Mouse (Mus musculus): ENCODE results near the gene Zfp606. TPM values are rescaled to one million over a fixed set of nuclear protein-coding genes. Genes with fewer than 3 reads are reported as not detected.

Zfp606 gene
- polyA plus RNA-seq, 1 experiment from 2014 or later = 27.6 TPM

DNA sequence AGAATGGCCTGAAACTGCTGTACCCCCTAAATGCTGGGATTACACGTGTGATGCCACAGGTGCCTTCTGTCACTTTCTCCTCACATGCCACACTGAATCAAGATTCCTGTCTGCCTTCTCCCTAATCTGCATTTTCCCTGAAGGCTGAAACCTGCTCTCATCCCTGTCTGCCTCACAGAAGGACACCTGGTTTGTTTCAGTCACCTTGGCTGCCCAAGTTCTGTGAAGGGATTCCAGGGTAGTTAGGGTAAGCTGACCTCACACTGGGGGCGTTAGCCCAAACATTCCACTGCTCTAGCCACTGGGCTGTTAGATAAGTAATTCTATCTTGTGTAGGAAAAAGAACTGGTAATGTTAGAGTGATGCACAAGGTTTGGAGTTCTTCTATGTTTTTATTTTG is 34.1 kb downstream of the Zfp606 start, which contains the start of gene 2900092C05Rik:
TSS of gene 2900092C05Rik (plus strand) at position 301 of the 400 bp plus-strand sequence.
- no peak for ATAC-seq (ENCODE audit: insufficient read depth)
- 42% methylated on average over 2 of the region's 2 CpGs for WGBS

More for the DNA sequence above, 34.1 kb downstream of the Zfp606 start, which contains the start of gene 2900092C05Rik:
- H3K4me2 ChIP-seq = no peak within 1 kb of the TSS
- H3K4me1 ChIP-seq (ENCODE audit: insufficient read depth) = no peaks in the 10 kb centered on the region
- no peak for DNase-seq
- no peak within 1 kb of the TSS for H3K9ac ChIP-seq
- H3K36me3 ChIP-seq (ENCODE audit: insufficient read depth) = no peaks in the 10 kb centered on the region
- no peaks in the 10 kb centered on the region; the same call in 1 of the 2 replicates for H3K9me3 ChIP-seq (ENCODE audit: low read depth, low read length)
- no peak within 1 kb of the TSS for H3K27ac ChIP-seq (ENCODE audit: low read depth)
- no peak for TF ChIP-seq CTCF (IDR thresholded peaks at IDR 0.05; ENCODE audit: low read depth)
- no peaks in the 10 kb centered on the region for H3K27me3 ChIP-seq (ENCODE audit: insufficient read depth, low read length)
- H3K4me3 ChIP-seq (ENCODE audit: low read depth, low read length) = no peak within 1 kb of the TSS

Other genes starting within 250 kb of the Zfp606 start
- gene Vmn1r81, start 210.0 kb upstream of the Zfp606 start, polyA plus RNA-seq (2014; fragmentation: Nextera tagmentation; extraction: Ambion mirVana) = not detected in 2 replicates
- not detected in 2 replicates for gene Vmn1r82, start 177.9 kb upstream of the Zfp606 start, polyA plus RNA-seq (2014; fragmentation: Nextera tagmentation; extraction: Ambion mirVana)
- not detected in 2 replicates for gene Vmn1r83, start 148.8 kb upstream of the Zfp606 start, polyA plus RNA-seq (2014; fragmentation: Nextera tagmentation; extraction: Ambion mirVana)
- not detected in 2 replicates for gene Vmn1r84, start 109.0 kb upstream of the Zfp606 start, polyA plus RNA-seq (2014; fragmentation: Nextera tagmentation; extraction: Ambion mirVana)
- 4.1 and 4.5 TPM in 2 replicates for gene Zfp551, start 55.5 kb upstream of the Zfp606 start, polyA plus RNA-seq (2014; fragmentation: Nextera tagmentation; extraction: Ambion mirVana)
- gene 2900092C05Rik, start 34.2 kb downstream of the Zfp606 start, polyA plus RNA-seq (2014; fragmentation: Nextera tagmentation; extraction: Ambion mirVana) = not detected in 2 replicates
- 0.01 TPM in 2 replicates for gene Vmn2r53, start 130.5 kb downstream of the Zfp606 start, polyA plus RNA-seq (2014; fragmentation: Nextera tagmentation; extraction: Ambion mirVana)
- gene Vmn2r54, start 162.0 kb downstream of the Zfp606 start, polyA plus RNA-seq (2014; fragmentation: Nextera tagmentation; extraction: Ambion mirVana) = not detected in 2 replicates
- gene Vmn2r55, start 206.7 kb downstream of the Zfp606 start, polyA plus RNA-seq (2014; fragmentation: Nextera tagmentation; extraction: Ambion mirVana) = not detected in 2 replicates

Data from lung, embryonic 14.5 days (tissue).